Mouse (Mus musculus): ENCODE measurements around the gene Jak1.

DNA sequence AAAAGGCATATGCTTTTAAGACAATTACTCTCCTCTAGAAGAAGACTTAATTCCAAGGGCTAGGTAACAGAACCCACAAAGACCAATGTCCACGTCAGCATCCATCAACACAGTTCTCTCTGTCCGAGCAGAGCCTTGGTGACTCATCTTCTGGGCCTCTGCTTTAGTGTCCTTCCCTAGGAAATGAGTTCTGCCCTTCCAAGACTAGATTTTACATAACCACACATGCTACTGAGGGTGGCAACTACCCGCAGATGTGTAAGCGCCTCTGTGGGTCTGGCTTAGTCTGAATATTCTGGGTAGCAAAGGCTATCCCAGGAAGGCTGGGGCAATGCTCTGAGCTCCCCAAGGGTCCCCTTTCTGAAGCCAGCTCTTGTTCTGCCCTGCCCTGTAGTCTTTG, 99.3 kb downstream of the Jak1 start:
- no peak for TF ChIP-seq CTCF (conservative IDR thresholded peaks at IDR 0.05; ENCODE audit: low read length)
- TF ChIP-seq POU5F1 (IDR thresholded peaks at IDR 0.05; ENCODE audit: borderline replicate concordance, low read length) = no peak
- TF ChIP-seq NANOG (IDR thresholded peaks at IDR 0.05; ENCODE audit: borderline replicate concordance, low read length) = no peak

Measured in E14TG2a.4 (cell line).